Mouse (Mus musculus): ENCODE measurements around the gene Klhl3.

- TF ChIP-seq CTCF (IDR thresholded peaks at IDR 0.05) (no peak), EP300 (IDR thresholded peaks at IDR 0.05; ENCODE audit: insufficient read depth, low read depth, low read length) (no peak), POLR2A (IDR thresholded peaks at IDR 0.05; ENCODE audit: insufficient read depth, low read depth, low read length) (no peak)
These were observed 10.0 kb upstream of the Klhl3 start for GRCm38 (mm10) chr13:58123381-58123780.

Data from heart, adult 2 months (tissue).